Mouse (Mus musculus) forebrain, embryonic 14.5 days (tissue): Measurements from ENCODE around the gene Lin7b. TPM values are rescaled to one million over a fixed set of nuclear protein-coding genes. Genes with fewer than 3 reads are reported as not detected.

Source experiments
- polyA plus RNA-seq: library from polyadenylated mRNA; unstranded; fragments of >200 nt; fragmentation: Nextera tagmentation; extraction: Ambion mirVana; gene quantifications from 2 replicates; pipeline ENCODE4 v1.2.1, GENCODE M21; 2014

Lin7b gene
- polyA plus RNA-seq, 1 experiment from 2014 or later = 6.2 TPM

Other genes starting within 250 kb of the Lin7b start
- gene Rps11, start 246.1 kb downstream of the Lin7b start, polyA plus RNA-seq = 981 and 1,280 TPM in 2 replicates
- gene Rpl13a, start 241.8 kb downstream of the Lin7b start, polyA plus RNA-seq = 1,037 and 1,253 TPM in 2 replicates
- gene Gm45713, start 234.4 kb downstream of the Lin7b start, polyA plus RNA-seq = 0.22 and 0.88 TPM in 2 replicates
- 0.61 and 1.3 TPM in 2 replicates for gene Flt3l, start 234.2 kb downstream of the Lin7b start, polyA plus RNA-seq
- 101 and 108 TPM in 2 replicates for gene Pih1d1, start 216.3 kb downstream of the Lin7b start, polyA plus RNA-seq
- 24.4 and 26.8 TPM in 2 replicates for gene Aldh16a1, start 216.0 kb downstream of the Lin7b start, polyA plus RNA-seq
- gene Slc17a7, start 206.6 kb downstream of the Lin7b start, polyA plus RNA-seq = 14.6 and 15.9 TPM in 2 replicates
- not detected in 2 replicates for gene Gfy, start 191.0 kb downstream of the Lin7b start, polyA plus RNA-seq
- not detected in 2 replicates for gene Pth2, start 189.6 kb downstream of the Lin7b start, polyA plus RNA-seq
- gene Ccdc155, start 165.7 kb downstream of the Lin7b start, polyA plus RNA-seq = 0.43 and 0.52 TPM in 2 replicates
- 0.91 and 1.7 TPM in 2 replicates for gene Dkkl1, start 158.4 kb downstream of the Lin7b start, polyA plus RNA-seq
- gene Tead2, start 154.8 kb downstream of the Lin7b start, polyA plus RNA-seq = 81.7 and 95.7 TPM in 2 replicates
- gene Cd37, start 131.5 kb downstream of the Lin7b start, polyA plus RNA-seq = 0.99 and 1.4 TPM in 2 replicates
- gene Slc6a16, start 129.5 kb downstream of the Lin7b start, polyA plus RNA-seq = 0.09 and 0.26 TPM in 2 replicates
- gene Slc6a21, start 93.1 kb downstream of the Lin7b start, polyA plus RNA-seq = not detected in 2 replicates
- 6.5 and 9.8 TPM in 2 replicates for gene Trpm4, start 36.8 kb downstream of the Lin7b start, polyA plus RNA-seq
- 0.06 TPM in 1 of 2 replicates, not detected in the other for gene Hrc, start 35.3 kb downstream of the Lin7b start, polyA plus RNA-seq
- 10.7 and 17.3 TPM in 2 replicates for gene Ppfia3, start 3.6 kb downstream of the Lin7b start, polyA plus RNA-seq
- 95.7 and 99.4 TPM in 2 replicates for gene Snrnp70, start 25.2 kb upstream of the Lin7b start, polyA plus RNA-seq
- gene Kcna7, start 35.1 kb upstream of the Lin7b start, polyA plus RNA-seq = not detected in 2 replicates
- gene Ntf5, start 43.1 kb upstream of the Lin7b start, polyA plus RNA-seq = 0.22 TPM in 1 of 2 replicates, not detected in the other
- 0.46 TPM in 1 of 2 replicates, not detected in the other for gene Lhb, start 50.2 kb upstream of the Lin7b start, polyA plus RNA-seq
- 13.4 and 15.5 TPM in 2 replicates for gene Gys1, start 64.3 kb upstream of the Lin7b start, polyA plus RNA-seq
- gene Ruvbl2, start 67.5 kb upstream of the Lin7b start, polyA plus RNA-seq = 144 and 153 TPM in 2 replicates
- gene Ftl1, start 89.3 kb upstream of the Lin7b start, polyA plus RNA-seq = 6,238 and 6,800 TPM in 2 replicates
- gene Bax, start 96.3 kb upstream of the Lin7b start, polyA plus RNA-seq = 163 and 168 TPM in 2 replicates
- gene Tulp2, start 111.3 kb upstream of the Lin7b start, polyA plus RNA-seq = 0.15 TPM in 1 of 2 replicates, not detected in the other
- gene Gm45808, start 116.2 kb upstream of the Lin7b start, polyA plus RNA-seq = not detected in 2 replicates
- 1.4 and 1.6 TPM in 2 replicates for gene Dhdh, start 118.2 kb upstream of the Lin7b start, polyA plus RNA-seq
- gene Nucb1, start 139.8 kb upstream of the Lin7b start, polyA plus RNA-seq = 69.0 and 96.5 TPM in 2 replicates
- 13.1 and 19.3 TPM in 2 replicates for gene Ppp1r15a, start 155.7 kb upstream of the Lin7b start, polyA plus RNA-seq
- 0.76 and 1.2 TPM in 2 replicates for gene Plekha4, start 155.7 kb upstream of the Lin7b start, polyA plus RNA-seq
- 0.17 and 0.22 TPM in 2 replicates for gene Hsd17b14, start 184.3 kb upstream of the Lin7b start, polyA plus RNA-seq
- 19.6 and 20.1 TPM in 2 replicates for gene Bcat2, start 199.6 kb upstream of the Lin7b start, polyA plus RNA-seq
- not detected in 2 replicates for gene Fgf21, start 244.9 kb upstream of the Lin7b start, polyA plus RNA-seq
- not detected in 2 replicates for gene Fut1, start 246.7 kb upstream of the Lin7b start, polyA plus RNA-seq